Mouse (Mus musculus): ENCODE data around the gene Dlk1.
"Not testable (repeated sequence)": the region's sequence is repeated elsewhere in the genome, so short reads cannot be mapped to it uniquely, and the experiment has no call there.

DNA sequence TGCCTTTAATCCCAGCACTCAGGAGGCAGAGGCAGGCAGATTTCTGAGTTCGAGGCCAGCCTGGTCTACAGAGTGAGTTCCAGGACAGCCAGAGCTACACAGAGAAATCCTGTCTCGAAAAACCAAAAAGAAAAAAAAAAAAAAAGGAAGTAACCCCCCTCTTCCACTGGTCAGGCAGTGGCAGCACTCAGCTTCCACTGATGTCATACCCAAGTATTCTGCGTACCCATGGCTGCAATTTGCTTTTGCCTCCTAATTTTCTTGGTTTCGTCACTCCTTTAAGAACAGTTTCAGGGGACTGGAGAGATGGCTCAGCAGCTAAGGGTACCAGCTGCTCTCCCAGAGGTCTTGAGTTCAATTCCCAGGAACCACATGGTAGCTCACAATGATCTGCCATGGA is 14.8 kb downstream of the Dlk1 start:
- not testable (repeated sequence) for TF ChIP-seq GATA1, TAL1 (IDR thresholded peaks at IDR 0.05; ENCODE audit: low read length)
